Mouse (Mus musculus): ENCODE results near the gene Hsf5. TPM values are rescaled to one million over a fixed set of nuclear protein-coding genes. Genes with fewer than 3 reads are reported as not detected.

The Hsf5 gene
- polyA plus RNA-seq, 1 experiment from 2014 or later: 0.31 TPM

DNA sequence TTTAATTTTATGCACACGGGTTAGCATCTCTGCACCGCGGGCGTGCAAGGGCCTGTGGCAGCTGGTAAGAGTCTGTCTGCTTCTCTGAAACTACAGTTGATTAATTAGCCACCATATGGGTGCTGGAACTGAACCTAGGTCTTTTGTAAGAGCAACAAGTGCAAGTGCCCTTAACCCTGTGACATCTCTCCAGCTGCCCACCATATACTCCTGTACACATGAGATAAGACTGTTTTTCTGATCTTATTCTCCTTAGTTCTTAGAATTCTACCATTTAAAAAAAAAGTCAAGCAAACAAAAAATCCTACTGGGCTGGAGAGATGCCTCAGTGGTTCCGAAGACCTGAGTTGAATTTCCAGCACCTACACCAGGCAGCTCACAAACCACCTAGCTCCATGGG, 86.7 kb downstream of the Hsf5 start:
- Histone ChIP-seq H3K36me3 (ENCODE audit: control insufficient read depth, insufficient read depth, low read length) (no peaks in the 10 kb centered on the region), H3K27ac (ENCODE audit: low read depth, low read length) (no peak overlapping the region), H3K27me3 (ENCODE audit: control insufficient read depth, insufficient read depth, low read length) (no peaks in the 10 kb centered on the region), H3K4me3 (ENCODE audit: low read depth, low read length) (no peak overlapping the region), H3K4me1 (ENCODE audit: control insufficient read depth, insufficient read depth, low read length) (no peaks in the 10 kb centered on the region; the same call in 1 of the 2 replicates), H3K9ac (ENCODE audit: low read length) (no peak overlapping the region), H3K9me3 (ENCODE audit: control insufficient read depth, low read length) (no peaks in the 10 kb centered on the region), H3K4me2 (no peak overlapping the region)
- ATAC-seq (ENCODE audit: low FRiP score) (no peak), DNase-seq (ENCODE audit: low spot score, missing footprints) (peak; percentile 76)
- WGBS: 97% methylated on average over 5 of the region's 5 CpGs

DNA sequence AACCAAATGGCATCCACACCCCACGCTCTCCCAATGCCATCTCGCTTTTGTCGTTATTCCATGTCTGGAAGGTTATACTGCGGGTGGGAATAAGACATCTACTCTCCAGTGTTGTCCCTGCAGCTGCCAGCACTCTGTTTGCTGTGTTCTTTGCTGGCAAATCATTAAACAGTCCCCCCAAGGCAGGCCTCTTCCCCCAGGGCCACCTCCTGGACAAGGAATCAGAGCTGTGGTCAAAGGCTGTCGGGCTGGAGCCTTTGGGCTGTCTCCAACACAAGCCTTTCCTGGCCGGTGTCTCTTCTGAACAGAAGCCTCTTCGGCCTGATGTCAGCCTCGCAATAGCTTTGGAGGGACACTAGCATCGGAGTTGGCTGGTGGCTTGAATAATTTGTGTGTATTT, 87.3 kb downstream of the Hsf5 start:
- Histone ChIP-seq H3K9ac (ENCODE audit: low read length) (no peak overlapping the region), H3K36me3 (ENCODE audit: control insufficient read depth, insufficient read depth, low read length) (no peaks in the 10 kb centered on the region), H3K4me3 (ENCODE audit: low read depth, low read length) (no peak overlapping the region), H3K27me3 (ENCODE audit: control insufficient read depth, insufficient read depth, low read length) (no peaks in the 10 kb centered on the region), H3K9me3 (ENCODE audit: control insufficient read depth, low read length) (no peaks in the 10 kb centered on the region), H3K4me1 (ENCODE audit: control insufficient read depth, insufficient read depth, low read length) (no peaks in the 10 kb centered on the region; the same call in 1 of the 2 replicates), H3K27ac (ENCODE audit: low read depth, low read length) (no peak overlapping the region), H3K4me2 (no peak overlapping the region)
- 91% methylated on average over 9 of the region's 9 CpGs for WGBS
- no peak for ATAC-seq (ENCODE audit: low FRiP score)
- no peak for DNase-seq (ENCODE audit: low spot score, missing footprints)

DNA sequence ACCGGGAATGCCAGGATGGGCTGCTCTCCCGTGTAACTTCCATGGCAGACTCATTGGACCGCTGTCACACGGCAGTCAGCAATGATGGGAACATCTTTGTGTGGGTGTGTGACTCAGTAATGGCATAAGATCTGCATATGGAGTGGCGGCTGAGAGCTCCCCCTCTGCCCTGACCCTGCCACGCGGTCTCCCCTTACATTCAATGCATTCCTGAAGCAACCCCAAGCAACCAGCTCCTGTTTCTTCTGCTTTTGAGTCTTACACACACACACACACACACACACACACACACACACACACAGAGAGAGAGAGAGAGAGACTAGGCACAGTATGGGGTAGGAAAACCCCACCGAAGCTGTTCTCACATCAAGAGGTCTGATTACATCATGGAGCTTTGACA, 90.6 kb downstream of the Hsf5 start:
- peaks cover 2% of the 10 kb centered on the region; the same call in 1 of the 2 replicates for H3K4me1 ChIP-seq (ENCODE audit: control insufficient read depth, insufficient read depth, low read length)
- WGBS: 37% methylated on average over 8 of the region's 8 CpGs
- DNase-seq (ENCODE audit: low spot score, missing footprints) (no peak), ATAC-seq (ENCODE audit: low FRiP score) (peak; percentile 57; the same call in 1 of the 2 replicates)
- no peak overlapping the region for H3K9ac ChIP-seq (ENCODE audit: low read length)
- H3K9me3 ChIP-seq (ENCODE audit: control insufficient read depth, low read length): no peaks in the 10 kb centered on the region
- H3K27me3 ChIP-seq (ENCODE audit: control insufficient read depth, insufficient read depth, low read length): peaks cover 3% of the 10 kb centered on the region; the same call in 1 of the 2 replicates
- no peak overlapping the region for H3K4me3 ChIP-seq (ENCODE audit: low read depth, low read length)
- no peak overlapping the region for H3K4me2 ChIP-seq
- H3K27ac ChIP-seq (ENCODE audit: low read depth, low read length): no peak overlapping the region
- H3K36me3 ChIP-seq (ENCODE audit: control insufficient read depth, insufficient read depth, low read length): no peaks in the 10 kb centered on the region

DNA sequence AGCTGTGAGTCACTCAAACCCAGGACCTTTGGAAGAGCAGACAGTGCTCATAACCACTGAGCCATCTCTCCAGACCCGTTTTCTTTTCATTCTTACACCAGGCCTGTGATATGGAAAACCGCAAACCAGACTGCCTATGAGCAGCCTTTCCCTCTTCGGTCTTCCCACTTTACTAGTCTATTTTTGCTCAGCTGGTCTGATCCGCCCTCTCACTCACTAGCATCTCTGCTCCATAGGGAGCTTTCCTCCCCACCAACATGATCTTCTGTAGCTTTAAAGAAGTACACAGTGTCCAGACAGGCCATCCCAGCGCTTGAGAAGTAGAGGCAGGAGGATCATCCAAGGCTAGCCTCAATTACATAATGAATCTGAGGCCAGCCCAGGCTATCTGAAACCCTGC, 92.0 kb downstream of the Hsf5 start:
- ATAC-seq (ENCODE audit: low FRiP score) (no peak), DNase-seq (ENCODE audit: low spot score, missing footprints) (no peak)
- no peak overlapping the region for H3K4me3 ChIP-seq (ENCODE audit: low read depth, low read length)
- no peaks in the 10 kb centered on the region for H3K9me3 ChIP-seq (ENCODE audit: control insufficient read depth, low read length)
- WGBS: 80% methylated on average over 5 of the region's 5 CpGs
- H3K9ac ChIP-seq (ENCODE audit: low read length): no peak overlapping the region
- no peak overlapping the region for H3K27ac ChIP-seq (ENCODE audit: low read depth, low read length)
- peaks cover 3% of the 10 kb centered on the region; the same call in 1 of the 2 replicates for H3K27me3 ChIP-seq (ENCODE audit: control insufficient read depth, insufficient read depth, low read length)
- H3K36me3 ChIP-seq (ENCODE audit: control insufficient read depth, insufficient read depth, low read length): no peaks in the 10 kb centered on the region
- H3K4me2 ChIP-seq: no peak overlapping the region
- peaks cover 2% of the 10 kb centered on the region; the same call in 1 of the 2 replicates for H3K4me1 ChIP-seq (ENCODE audit: control insufficient read depth, insufficient read depth, low read length)

Other genes with a start within 250 kb of the Hsf5 start
- 13.6 and 15.7 TPM in 2 replicates for gene Rad51c, start 212.2 kb upstream of the Hsf5 start, polyA plus RNA-seq (2014; fragmentation: Nextera tagmentation; extraction: Ambion mirVana)
- gene Tex14, start 212.1 kb upstream of the Hsf5 start, polyA plus RNA-seq (2014; fragmentation: Nextera tagmentation; extraction: Ambion mirVana): 0.21 and 0.30 TPM in 2 replicates
- not detected in 2 replicates for gene Gm11492, start 50.5 kb upstream of the Hsf5 start, polyA plus RNA-seq (2014; fragmentation: Nextera tagmentation; extraction: Ambion mirVana)
- 9.0 and 11.4 TPM in 2 replicates for gene Sept4, start 48.3 kb upstream of the Hsf5 start, polyA plus RNA-seq (2014; fragmentation: Nextera tagmentation; extraction: Ambion mirVana)
- gene Mtmr4, start 25.0 kb upstream of the Hsf5 start, polyA plus RNA-seq (2014; fragmentation: Nextera tagmentation; extraction: Ambion mirVana): 68.3 and 72.9 TPM in 2 replicates
- gene Rnf43, start 45.6 kb downstream of the Hsf5 start, polyA plus RNA-seq (2014; fragmentation: Nextera tagmentation; extraction: Ambion mirVana): 0.61 and 2.0 TPM in 2 replicates
- gene Supt4a, start 120.4 kb downstream of the Hsf5 start, polyA plus RNA-seq (2014; fragmentation: Nextera tagmentation; extraction: Ambion mirVana): 148 and 163 TPM in 2 replicates
- gene Tspoap1, start 143.4 kb downstream of the Hsf5 start, polyA plus RNA-seq (2014; fragmentation: Nextera tagmentation; extraction: Ambion mirVana): 7.0 and 9.0 TPM in 2 replicates
- 2.6 and 2.9 TPM in 2 replicates for gene Mpo, start 176.4 kb downstream of the Hsf5 start, polyA plus RNA-seq (2014; fragmentation: Nextera tagmentation; extraction: Ambion mirVana)
- gene Lpo, start 211.1 kb downstream of the Hsf5 start, polyA plus RNA-seq (2014; fragmentation: Nextera tagmentation; extraction: Ambion mirVana): 0.27 and 0.57 TPM in 2 replicates
- 11.0 and 12.1 TPM in 2 replicates for gene Mks1, start 236.1 kb downstream of the Hsf5 start, polyA plus RNA-seq (2014; fragmentation: Nextera tagmentation; extraction: Ambion mirVana)